Mouse (Mus musculus) brain, embryonic 18.5 days (tissue): ENCODE data around the gene Tgm3.

Source experiments
- DNase-seq: peaks from one replicate; pipeline ENCODE4 v3.0.0-alpha.2; 2012; ENCODE audit warnings: low read depth, low spot score

The Tgm3 gene

DNA sequence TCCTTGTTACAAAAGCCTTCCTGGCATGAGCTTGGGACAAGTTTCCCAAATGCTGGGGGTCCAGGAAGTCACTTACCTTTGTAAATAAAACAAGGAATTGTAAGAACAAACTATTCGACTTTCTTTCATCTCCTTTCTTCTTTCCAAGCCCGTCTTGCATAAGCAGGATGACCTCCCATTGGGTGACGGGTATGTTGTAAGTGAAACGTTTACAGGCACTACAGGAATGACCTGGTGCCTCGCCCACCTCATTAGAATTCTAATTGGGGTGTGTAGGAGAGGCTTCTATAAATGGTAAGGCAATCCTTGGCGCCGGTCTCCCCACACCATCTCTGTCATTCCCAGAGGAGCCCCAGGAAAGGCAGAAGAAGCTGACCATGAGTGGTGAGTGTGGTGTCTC lies at the start of gene Tgm3:
Gene Tgm3 (plus strand): TSS at position 324 of the 400 bp plus-strand sequence.
- DNase-seq = no peak

DNA sequence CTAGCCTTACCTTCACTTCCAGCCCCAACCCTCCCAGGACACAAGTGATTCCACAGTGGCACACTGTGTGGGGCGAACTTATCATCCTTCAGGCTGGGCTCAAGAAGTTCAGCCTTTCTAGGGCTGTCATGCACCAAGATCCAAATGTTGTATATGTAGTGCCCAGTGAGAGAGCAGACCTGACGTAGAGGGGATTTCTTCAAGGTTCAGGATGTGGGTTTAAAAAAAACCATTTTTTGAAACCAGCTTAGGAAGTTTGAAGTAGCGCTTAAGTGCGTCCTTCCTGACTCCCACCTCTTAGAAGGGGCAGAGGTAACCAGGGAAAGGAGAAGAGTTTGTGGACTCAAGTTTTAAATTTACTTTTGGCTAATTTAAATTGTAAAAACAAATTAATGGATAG lies 31.5 kb upstream of the Tgm3 start:
- DNase-seq = no peak

DNA sequence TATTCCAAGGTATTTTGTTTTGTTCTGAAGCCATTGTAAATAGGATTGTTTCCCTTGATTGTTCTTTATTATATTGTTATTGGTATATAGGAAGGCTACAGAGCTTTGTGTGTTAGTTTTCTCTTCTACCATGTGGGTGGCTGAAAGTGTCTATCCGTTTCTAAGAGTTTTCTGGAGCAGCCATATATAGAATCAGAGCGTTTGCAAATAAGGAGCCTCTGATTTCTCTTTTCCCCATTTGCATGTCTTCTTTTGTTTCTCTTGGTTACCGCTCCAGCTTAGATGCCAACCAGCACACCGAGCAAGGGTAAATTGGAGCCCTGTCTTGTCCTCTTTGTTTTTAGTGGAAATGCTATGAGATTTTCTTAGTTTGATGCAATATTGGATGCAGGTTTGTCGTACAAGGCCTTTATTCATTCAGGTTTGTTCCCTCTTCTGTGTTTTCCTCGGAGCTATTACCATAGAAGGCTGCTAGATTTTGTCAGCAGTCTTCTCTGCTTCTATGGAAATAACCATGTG lies 24.6 kb upstream of the Tgm3 start:
- no peak for DNase-seq

DNA sequence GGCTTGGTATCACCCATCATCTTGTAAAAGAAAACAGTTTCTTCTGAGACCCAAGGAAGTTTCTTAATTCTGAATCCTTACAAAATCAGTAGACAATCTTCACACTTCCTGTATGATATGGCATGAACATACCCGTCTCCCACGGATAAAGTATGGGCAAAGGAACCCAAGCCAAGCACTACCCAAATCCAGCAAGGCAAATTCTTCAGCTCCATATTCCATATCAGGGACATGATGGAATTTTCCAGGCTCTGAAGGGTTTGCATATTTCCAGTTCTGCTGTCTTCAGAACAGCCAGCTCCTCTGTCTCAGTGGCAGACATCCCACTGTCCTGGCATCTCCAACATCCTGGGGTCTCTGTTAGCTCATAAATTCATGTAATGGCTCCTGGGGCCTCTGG lies 22.5 kb upstream of the Tgm3 start:
- DNase-seq = no peak

DNA sequence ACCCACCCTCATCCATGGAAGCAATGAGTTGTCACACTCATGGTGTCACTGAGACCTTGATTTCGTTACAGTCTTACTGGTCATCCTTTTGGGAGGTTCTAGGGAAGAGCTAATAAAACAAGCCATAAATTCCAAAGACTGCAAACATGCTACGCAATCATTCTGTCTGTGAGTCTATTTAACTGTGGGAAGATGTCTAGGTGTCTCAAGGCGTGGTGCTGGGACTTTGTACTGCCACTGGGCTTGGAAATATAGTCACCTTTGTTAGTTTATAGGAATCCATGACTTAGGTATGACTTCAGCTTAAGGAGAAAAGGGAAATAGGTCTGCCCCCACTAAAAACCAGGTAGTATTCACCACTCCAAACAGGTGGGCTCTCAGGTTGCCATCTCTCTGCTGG lies 17.7 kb upstream of the Tgm3 start:
- no peak for DNase-seq

DNA sequence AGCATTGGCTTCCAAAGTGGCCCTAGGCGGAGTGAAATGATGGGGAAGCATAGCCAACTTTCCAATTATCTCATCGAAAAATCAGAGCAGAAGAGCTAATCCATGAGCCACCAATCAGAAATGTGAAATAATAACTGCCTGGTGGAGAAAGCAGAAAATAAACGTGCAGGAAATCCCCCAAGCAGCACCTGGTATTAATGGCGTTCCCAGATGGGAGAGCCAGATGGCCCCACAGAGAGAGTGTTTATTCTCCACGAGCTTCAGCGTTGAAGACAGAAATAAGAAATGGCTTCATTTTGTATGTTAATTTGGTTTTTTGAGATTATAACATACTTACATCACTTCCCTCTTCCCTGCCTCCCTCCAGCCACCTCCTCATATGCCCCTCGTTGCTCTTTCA lies 13.7 kb upstream of the Tgm3 start:
- peak; percentile 51 for DNase-seq

DNA sequence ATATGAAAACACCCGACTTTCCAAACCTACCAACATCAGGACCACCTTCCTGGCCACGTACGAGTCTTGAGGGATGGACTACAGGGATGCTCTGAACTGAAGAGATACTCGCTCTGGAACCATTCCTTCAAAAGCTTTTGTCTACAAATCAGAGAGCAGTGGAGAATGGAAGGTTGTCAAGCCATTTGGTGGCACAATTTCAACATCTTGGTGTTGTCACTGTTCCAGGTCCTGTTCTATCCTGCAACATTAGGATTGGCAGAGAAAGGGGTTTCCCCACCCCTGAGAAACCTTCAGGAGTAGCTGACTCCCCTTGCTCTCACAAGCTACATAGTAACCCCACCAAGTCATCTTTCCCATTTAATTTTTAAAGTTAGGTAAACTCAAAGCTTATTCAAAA lies 12.9 kb upstream of the Tgm3 start:
- DNase-seq = no peak

DNA sequence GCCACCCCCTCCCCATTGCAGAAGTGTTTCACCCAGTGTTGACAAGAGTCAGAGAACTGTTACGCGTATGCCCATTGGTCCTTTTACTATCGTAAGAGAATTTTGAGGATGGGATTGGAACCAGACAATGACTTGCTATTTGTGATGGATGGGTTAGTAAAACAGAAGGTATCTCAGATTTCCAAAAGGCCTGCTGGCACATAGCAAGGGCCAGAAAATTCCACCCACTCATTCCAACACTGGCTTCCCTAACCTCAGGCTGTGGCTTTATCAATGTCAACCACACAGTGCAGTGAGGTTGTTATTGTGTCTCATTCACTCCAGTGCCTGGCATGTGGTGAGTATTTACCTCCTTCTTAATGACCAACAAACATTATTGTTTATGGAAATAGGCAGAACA lies 11.5 kb upstream of the Tgm3 start:
- no peak for DNase-seq

DNA sequence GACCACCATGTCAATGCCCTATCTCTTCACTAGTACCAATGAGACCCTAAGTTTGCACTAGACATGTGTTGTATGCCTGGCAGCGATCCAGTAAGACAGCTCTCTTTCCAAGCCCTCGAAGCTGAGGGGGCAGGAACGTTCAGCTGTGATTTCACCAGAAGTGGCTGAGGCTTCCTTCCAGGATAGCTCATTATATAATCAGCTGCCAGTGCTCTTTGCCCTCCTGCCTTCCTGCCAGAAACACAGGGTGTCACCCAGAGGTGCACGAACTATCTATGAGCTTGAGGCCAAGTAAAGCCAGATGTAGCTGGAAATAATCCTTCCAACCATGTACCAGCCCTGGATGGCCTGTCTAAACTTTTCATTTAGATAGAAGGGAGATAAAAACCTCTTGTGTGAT lies 8.1 kb upstream of the Tgm3 start:
- DNase-seq = no peak

DNA sequence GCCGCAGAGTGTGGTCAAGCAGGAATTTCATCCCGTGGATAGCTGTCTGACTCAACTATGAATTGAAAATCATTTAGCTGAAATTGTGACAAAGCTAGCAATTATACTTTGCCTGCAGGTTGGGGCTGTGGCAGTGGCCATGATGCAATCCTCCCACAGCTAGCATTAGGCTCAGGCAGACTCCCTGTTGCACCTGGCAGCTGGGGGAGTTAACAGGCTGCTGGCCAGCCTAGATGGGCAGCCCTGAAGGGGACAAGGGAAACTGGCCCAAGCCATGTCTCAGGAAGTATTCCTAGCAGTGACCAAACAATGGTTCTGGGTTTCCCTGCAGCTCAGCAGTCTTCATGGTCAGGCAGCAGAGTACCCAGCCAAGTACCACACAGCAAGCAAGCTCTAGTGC lies 2.8 kb upstream of the Tgm3 start:
- DNase-seq = no peak

DNA sequence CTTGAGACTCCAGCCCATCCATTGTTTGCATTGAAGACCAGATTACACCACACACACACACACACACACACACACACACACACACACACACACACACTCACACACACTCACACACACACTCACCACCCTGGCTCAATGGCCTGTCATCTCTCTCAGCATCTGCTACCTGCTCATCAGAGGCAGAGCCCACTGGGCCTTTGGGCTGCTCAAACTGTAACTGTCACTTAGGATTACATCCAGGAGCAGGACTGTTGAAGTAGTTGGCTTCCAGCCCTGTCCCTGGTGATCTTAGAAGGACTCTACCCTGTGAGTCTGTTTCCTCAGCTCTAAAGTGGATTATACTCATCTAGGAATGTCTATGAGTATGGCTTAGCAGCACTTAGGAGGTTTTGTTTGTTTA lies 1.5 kb downstream of the Tgm3 start:
- DNase-seq = no peak

DNA sequence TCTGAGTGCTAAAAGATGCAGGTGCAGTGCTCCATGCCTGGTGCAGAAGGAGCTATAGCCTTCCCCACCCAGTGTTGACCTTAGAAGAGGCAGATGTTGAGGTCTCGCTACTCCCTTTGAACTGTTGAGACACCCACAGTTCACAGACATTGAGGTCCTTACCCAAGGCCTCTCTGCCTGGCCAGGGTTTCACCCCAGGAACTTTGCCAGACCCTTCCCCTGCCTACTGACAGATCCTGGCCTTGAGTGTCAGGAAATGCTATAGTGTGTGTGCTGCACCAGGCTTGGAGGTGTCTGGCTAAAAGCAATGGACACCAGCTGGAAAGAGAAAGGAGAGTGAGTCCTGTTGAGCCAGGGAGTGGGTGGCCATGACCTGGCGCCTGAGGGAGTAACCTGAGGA lies 3.0 kb downstream of the Tgm3 start:
- DNase-seq = no peak

DNA sequence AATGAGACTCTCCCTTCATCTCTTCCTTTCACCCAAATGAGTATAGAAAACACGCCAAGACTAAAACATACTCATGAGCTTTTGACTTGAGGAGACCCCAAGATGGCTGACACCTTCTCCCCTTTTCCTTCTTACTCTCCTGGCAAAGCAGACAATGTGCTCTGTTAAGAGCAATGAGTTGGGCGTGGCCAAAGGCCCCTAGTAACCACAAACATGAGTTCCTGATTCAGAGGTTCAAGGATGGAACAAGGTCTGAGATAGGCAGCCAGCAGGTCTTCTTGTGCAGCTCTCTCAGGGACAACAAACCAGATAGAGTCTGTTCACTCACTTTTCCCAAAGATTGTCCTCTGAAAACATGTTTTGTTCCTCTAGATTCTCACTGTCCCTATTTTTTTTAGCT lies 5.9 kb downstream of the Tgm3 start:
- DNase-seq = no peak

DNA sequence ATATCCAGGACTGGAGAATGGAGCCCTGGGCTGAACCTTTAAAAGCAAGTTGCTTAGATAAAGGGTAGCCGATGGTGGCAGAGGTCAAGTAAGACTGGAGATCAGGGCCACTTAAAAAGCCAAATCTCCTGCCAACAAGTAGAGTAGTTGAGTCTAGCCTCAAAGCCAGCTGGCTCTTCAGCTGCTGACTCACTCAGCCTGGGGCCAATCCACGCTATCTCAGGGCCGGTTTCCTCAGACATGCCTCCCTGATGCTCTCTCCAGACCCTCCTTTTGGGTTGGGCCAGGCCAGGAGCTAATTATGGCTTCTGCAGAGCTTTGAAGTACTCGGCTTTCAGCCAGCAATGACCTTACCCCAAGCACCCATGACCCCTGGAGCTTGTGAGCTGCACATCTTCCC lies 15.7 kb downstream of the Tgm3 start:
- no peak for DNase-seq

DNA sequence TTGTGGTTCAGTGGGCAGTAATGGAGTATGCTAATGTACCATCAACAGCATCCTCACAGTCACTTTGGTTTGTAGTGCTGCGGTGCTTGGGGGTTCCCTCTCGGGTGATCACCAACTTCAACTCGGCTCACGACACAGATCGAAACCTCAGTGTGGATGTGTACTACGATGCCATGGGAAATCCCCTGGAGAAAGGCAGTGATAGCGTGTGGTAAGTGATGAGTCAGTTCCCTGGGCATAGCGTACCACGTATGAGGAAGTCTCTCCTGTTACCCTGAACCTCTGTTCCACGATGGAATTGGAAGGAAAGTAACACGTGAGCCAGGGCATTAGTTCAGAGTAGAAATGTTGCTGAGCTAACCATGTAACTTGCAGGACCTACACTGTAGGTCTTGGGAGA lies 17.7 kb downstream of the Tgm3 start:
- no peak for DNase-seq

DNA sequence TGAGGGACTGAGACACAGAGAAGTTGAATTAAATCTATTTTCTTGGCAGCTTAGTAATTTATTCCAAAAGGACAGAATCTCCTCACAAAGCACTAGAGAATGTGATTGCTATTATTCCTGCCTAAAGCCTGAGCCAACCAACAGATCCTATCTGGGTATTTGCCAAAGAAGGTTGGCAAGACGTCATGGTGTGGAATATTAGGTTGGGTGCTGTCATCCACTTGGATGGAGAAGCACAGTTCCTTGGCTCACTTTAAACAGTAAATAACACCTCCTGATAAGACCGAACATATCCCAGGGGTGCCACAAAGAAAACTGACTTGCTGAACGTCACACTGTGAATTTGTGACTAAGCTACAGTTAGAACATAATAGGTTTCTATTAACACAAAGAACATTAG lies 20.5 kb downstream of the Tgm3 start:
- peak; percentile 40 for DNase-seq

DNA sequence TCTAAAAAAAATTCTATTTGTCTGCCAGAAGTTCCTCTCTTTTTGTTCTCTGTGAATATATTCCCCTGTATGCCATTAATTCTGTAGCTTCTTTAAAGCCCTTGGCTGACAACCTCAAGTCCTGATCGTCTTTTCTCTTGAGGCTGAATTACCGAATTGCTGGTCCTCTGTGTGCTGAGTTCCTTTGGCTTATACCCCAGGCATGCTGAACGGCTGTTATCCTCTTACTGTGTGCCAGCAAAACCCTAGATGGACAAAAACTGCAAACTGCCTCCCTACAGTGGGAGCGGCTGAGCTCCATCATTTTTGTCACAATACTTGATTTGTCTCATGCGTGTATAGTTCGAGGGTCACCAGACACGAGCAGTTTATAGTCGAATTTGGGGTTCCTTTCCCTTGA lies 24.7 kb downstream of the Tgm3 start:
- no peak for DNase-seq

DNA sequence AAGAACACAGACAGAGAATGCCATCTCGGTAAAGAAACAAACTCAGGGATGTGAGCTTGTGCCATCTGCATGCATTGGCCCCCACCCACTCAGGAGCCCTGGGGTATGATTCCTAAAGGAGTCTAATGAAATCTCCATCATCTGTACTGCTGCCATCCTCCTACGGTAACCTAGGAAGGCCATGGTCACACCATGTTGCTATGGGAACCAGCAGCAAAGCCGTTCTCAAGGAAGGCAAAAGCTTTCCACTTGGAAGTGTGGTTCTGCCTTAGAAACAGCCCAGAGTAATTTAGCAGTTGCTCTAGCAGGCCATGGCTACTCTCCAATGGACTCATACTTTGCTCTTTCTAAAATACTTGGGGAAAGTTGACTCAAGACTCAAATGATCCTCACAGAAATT lies 26.8 kb downstream of the Tgm3 start:
- DNase-seq = no peak

DNA sequence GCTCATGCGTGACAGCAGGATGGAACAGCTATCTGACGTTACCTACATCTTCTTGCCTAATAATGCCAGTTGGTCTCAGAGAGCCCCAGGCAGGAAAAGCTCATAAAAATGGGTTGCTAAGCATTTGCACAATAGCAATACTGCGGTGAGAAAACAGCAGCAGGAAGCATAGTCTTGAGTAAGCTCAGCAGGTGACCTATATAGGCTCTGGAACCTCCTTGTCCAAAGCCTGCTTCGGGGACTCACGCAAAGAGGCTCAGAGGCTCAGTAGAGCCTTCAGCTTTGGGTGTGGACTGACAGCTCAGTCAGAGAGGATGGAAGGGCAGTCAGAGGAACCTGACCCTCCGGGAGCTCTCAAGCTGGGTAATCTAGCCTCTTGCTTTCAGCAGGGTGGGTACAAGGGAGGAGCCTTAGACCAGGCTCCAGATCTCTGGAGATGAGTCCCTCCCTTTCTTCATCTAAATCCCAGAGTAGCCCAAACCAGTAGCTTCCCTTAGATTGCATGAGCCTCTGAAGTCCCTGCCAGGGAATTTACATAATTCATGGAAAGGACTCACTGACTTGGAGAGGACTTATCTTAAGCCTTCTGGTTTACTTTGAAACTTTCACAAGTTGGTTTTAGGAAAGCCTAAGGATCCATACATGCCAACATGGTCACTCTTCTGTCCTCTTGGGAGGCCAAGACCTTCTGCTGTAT lies 28.2 kb downstream of the Tgm3 start:
- DNase-seq = no peak

DNA sequence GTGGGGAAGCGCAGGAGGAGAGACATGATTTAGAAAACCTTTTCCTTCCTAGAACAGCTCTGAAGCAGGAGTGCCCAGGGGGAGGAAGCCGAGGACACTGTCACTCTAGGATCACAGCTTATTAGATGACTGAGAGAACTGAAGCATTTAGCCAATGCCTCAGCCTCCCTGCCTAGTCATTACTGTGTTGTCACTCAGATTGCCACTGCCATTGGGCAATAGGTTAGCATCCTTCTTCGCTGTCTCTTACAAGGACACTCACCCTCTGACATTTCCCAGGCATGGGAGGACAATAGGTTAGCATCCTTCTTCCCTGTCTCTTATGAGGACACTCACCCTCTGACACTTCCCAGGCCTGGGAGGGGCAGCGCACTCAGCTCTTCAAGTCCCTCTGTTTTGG lies 31.7 kb downstream of the Tgm3 start:
- DNase-seq = no peak

DNA sequence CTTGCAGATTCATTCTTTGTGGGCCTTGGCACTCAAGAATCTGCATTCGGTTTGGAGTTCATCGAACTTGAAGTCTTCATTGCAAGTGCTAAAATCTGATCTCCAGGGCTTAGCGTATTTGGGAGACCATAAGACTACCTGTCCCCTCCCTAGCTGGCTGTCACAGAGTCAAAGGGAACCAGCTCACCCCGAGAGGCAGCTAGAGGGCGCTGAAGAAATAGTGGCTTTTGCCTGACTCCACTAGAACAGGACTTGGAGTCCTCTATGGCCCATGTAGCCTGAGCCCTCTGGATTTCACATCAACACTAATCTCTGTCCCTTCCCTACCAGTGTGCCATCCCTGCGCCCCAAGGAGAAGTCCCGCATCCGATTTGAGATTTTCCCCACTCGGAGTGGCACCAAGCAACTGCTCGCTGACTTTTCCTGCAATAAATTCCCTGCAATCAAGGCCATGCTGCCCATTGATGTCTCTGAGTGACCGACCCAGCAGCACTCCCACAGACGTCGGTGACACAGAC lies 35.8 kb downstream of the Tgm3 start:
- DNase-seq = no peak

DNA sequence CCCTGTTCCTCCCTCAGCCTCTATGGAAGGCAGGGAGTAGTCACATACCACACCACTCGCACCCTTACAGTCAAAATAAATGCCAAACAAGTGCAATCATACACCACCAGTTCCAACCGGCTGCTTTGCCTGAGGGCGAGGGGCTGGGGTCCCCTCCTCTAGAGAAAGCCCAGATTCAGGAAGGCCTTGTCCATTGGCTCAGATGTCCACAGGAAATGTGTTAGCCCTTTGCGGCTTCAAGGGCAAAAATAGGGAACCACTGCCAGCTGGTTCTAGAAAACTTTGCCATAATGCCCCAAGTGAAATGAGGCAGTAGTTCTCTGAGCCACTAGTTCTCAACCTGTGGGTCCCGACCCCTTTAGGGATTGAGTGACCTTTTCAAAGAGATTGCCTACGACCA lies 36.6 kb downstream of the Tgm3 start:
- DNase-seq = no peak

DNA sequence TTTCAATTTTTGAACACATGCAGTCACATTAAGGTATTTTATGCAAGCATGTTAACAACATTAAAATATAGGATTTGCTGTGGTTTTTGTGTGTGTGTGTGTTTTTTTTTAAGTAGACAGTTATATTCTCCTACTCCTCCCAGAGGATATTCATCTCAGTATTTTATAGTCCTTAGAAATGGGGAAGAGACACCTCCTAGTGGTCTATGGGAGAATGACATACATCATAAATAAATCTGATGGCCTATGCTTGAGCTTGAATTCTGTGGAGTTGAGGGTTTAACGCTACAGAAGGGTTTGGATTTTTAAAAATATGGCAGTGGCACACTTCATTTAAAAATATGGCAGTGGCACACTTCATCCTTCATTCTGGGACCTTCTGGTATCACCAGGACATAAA lies 46.0 kb downstream of the Tgm3 start:
- DNase-seq = peak; percentile 40

DNA sequence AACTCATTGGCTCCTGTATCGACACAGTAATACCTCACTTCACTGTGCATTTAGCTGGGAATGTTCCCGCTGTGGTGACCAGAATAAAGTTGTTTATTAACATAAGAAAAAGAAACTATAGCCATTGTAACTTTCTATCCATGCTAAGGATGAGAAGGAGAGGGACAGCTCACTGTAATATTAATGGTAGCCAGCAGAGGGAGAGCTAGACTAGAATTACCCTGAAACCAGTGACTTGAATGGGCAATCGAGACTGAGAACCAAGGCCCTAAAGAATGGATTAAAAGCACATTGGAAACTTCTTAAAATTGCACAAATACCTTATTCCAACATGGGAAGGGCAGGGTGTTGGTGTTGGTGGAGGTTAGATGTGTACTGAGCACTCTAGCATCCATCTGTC lies 56.1 kb downstream of the Tgm3 start:
- DNase-seq = peak; percentile 18
